Mouse (Mus musculus): ENCODE measurements around the gene Psmd14. TPM values are rescaled to one million over a fixed set of nuclear protein-coding genes. Genes with fewer than 3 reads are reported as not detected.
A peak's percentile ranks its signal among the peaks of the same experiment; 100 is the strongest.

Gene Psmd14
- total RNA-seq, 2 experiments from 2014 or later = 66.0 to 126 TPM

- no peak for ATAC-seq (replicated peaks; ENCODE audit: low FRiP score, poor library complexity, severe bottlenecking)
Observed at GRCm38 (mm10) chr2:61754989-61755388, 43.5 kb downstream of the Psmd14 start.

- ATAC-seq (replicated peaks; ENCODE audit: low FRiP score, poor library complexity, severe bottlenecking) = peak; percentile 69
Observed at GRCm38 (mm10) chr2:61759234-61759855, 47.9 kb downstream of the Psmd14 start.

GRCm38 (mm10) chr2:61760044-61760443 is 48.5 kb downstream of the Psmd14 start:
- peak; percentile 73 for ATAC-seq (replicated peaks; ENCODE audit: low FRiP score, poor library complexity, severe bottlenecking)

GRCm38 (mm10) chr2:61764470-61765105 is 53.1 kb downstream of the Psmd14 start:
- no peak for ATAC-seq (replicated peaks; ENCODE audit: low FRiP score, poor library complexity, severe bottlenecking)

- no peak for ATAC-seq (replicated peaks; ENCODE audit: low FRiP score, poor library complexity, severe bottlenecking)
Observed at GRCm38 (mm10) chr2:61765526-61765925, 54.0 kb downstream of the Psmd14 start.

GRCm38 (mm10) chr2:61780794-61781193 is 69.3 kb downstream of the Psmd14 start:
- no peak for ATAC-seq (replicated peaks; ENCODE audit: low FRiP score, poor library complexity, severe bottlenecking)

- ATAC-seq (replicated peaks; ENCODE audit: low FRiP score, poor library complexity, severe bottlenecking) = no peak
Observed at GRCm38 (mm10) chr2:61794960-61795359, 83.5 kb downstream of the Psmd14 start.

GRCm38 (mm10) chr2:61798048-61798447 is 86.6 kb downstream of the Psmd14 start:
- no peak for ATAC-seq (replicated peaks; ENCODE audit: low FRiP score, poor library complexity, severe bottlenecking)

GRCm38 (mm10) chr2:61802656-61803251 is 91.3 kb downstream of the Psmd14 start, which contains the start of gene Tbr1:
Tbr1 (plus strand) TSS chr2:61802930.
- ATAC-seq (replicated peaks; ENCODE audit: low FRiP score, poor library complexity, severe bottlenecking) = peak; percentile 64

GRCm38 (mm10) chr2:61803443-61804367 is 92.2 kb downstream of the Psmd14 start:
- no peak for ATAC-seq (replicated peaks; ENCODE audit: low FRiP score, poor library complexity, severe bottlenecking)

- ATAC-seq (replicated peaks; ENCODE audit: low FRiP score, poor library complexity, severe bottlenecking) = no peak
Observed at GRCm38 (mm10) chr2:61804382-61804840, 92.9 kb downstream of the Psmd14 start.

- ATAC-seq (replicated peaks; ENCODE audit: low FRiP score, poor library complexity, severe bottlenecking) = 0 out of 2 replicates have a peak, but pooled peaks have one; percentile 27
Observed at GRCm38 (mm10) chr2:61804841-61805540, 93.5 kb downstream of the Psmd14 start.

- ATAC-seq (replicated peaks; ENCODE audit: low FRiP score, poor library complexity, severe bottlenecking) = no peak
Observed at GRCm38 (mm10) chr2:61805541-61806345, 94.2 kb downstream of the Psmd14 start.

- no peak for ATAC-seq (replicated peaks; ENCODE audit: low FRiP score, poor library complexity, severe bottlenecking)
Observed at GRCm38 (mm10) chr2:61806346-61806825, 94.9 kb downstream of the Psmd14 start.

- no peak for ATAC-seq (replicated peaks; ENCODE audit: low FRiP score, poor library complexity, severe bottlenecking)
Observed at GRCm38 (mm10) chr2:61807151-61807550, 95.7 kb downstream of the Psmd14 start.

GRCm38 (mm10) chr2:61807781-61808180 is 96.3 kb downstream of the Psmd14 start:
- no peak for ATAC-seq (replicated peaks; ENCODE audit: low FRiP score, poor library complexity, severe bottlenecking)

- no peak for ATAC-seq (replicated peaks; ENCODE audit: low FRiP score, poor library complexity, severe bottlenecking)
Observed at GRCm38 (mm10) chr2:61808776-61809175, 97.3 kb downstream of the Psmd14 start.

GRCm38 (mm10) chr2:61809381-61809780 is 97.9 kb downstream of the Psmd14 start:
- ATAC-seq (replicated peaks; ENCODE audit: low FRiP score, poor library complexity, severe bottlenecking) = no peak
